Mouse (Mus musculus) ovary, adult 18-20 months (tissue): ENCODE measurements at regions not wholly inside any gene's neighbourhood (a gene's known extent, or its start where the extent isn't known, plus 50 kb on each side); places are given as distances from the start of the nearest gene placed in this dataset.

Experiments used
- DNase-seq: peaks from one replicate; pipeline ENCODE4 v3.0.0; 2022; ENCODE audit warnings: low spot score, mixed read lengths

- DNase-seq, result no peak
These were observed 241.0 kb downstream of the Ndfip2 start for GRCm38 (mm10) chr14:105499319-105499895.

GRCm38 (mm10) chr14:105498155-105498906 is 240.0 kb downstream of the Ndfip2 start:
- DNase-seq, result no peak

- no peak for DNase-seq
These were observed 236.8 kb downstream of the Ndfip2 start for GRCm38 (mm10) chr14:105495161-105495560.

GRCm38 (mm10) chr14:105494415-105494814 is 236.0 kb downstream of the Ndfip2 start:
- DNase-seq, result no peak

DNA sequence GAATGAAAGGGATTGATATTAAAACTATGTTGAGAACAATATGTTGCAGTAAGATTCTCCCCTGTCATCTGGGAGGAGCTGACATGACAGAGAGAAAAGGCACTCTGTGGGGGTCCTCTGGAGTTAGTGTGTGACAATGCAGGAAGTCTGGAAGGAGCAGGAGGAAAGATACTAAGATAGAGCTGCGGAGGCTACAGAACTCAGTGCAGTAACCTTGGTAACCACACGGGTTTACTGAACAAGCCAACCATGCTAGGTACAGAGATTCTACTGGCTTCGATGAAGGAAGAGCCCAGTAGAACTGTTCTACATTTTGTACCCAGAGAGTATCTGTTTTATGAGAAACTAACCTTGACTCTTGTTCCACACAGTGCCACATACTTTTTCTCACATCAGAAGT is 231.8 kb downstream of the Ndfip2 start:
- DNase-seq, result no peak

DNA sequence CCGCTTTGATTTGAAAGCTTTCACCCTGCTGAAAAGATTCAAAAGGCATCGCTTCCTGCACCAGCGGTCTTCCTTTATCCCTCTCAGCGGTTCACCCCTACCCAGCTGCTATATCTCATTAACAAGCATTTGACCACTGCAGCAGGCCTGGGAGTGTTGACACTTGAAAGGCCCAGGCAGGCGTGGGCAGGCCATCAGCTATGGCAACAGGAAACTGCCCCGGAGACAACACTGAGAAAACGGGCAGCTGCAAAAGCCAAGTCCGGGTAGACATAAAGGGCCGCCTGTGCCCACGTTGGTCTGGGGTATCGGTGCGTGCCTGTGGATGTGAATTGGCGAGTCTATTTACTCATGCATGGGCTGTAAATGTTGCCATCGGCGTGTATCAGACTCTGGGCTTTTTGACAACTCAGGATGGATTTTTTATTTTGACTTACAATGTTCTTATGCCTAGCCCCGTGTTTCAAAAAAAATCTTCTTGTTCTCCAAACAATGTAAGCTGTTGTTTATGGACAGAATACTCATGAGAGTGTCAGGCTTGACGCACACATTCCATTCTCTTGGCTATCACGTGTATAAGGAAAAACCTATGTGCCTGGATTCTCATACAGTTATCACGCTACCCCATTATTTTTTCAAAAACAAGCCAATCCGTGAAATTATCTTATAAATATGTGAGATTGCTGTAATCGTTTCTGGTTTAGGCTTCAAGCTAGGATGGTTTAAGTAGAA is 225.1 kb downstream of the Ndfip2 start:
- DNase-seq, result peak; percentile 57

- DNase-seq, result no peak
These were observed 224.4 kb downstream of the Ndfip2 start for GRCm38 (mm10) chr14:105482644-105483351.

DNA sequence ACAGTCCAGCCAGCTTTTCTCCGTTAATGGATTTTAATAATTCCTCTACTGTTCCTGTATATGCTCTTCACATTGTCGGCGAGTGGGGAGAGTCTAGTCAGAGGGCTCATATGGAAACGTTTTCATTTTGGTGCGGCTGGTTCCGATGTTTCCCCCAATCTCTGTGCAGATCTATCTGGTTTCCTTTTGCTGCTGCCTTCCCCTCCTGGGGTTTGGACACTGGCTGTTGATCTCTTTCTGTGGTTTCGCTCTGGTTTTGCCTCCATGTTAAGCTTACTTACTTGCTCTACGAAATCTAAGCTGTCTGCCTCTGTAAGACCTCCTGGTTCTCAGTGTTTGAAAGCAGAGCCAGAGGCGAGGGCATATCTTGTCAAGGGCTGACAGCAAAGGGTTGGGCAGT is 221.7 kb downstream of the Ndfip2 start:
- no peak for DNase-seq

GRCm38 (mm10) chr14:105474991-105475553 is 216.7 kb downstream of the Ndfip2 start:
- no peak for DNase-seq

DNA sequence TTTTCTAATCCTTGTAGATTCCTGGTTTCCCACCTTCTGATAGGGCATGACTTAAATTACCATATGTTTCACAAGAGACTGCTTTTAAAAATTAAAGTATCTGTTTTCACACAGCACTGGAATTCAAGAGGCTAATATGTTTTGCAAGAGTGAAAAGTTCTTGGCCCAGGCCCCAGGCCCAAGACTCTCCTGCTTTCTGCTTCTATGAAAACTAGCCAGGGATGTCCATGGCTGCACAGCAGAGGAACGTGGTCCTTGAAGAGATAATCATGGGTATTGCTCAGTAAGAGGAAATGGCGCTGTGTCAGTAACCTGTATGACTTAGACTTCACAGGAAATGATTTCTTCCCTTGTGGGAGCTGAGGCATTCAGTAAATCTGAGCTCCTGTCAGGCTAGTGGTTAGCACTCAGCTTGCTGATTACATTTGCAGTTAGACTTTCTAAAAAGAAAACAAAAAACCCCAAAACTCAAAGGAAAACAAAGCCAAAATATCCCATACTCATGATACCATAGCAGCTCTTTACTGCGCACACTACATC is 190.6 kb downstream of the Ndfip2 start:
- no peak for DNase-seq

DNA sequence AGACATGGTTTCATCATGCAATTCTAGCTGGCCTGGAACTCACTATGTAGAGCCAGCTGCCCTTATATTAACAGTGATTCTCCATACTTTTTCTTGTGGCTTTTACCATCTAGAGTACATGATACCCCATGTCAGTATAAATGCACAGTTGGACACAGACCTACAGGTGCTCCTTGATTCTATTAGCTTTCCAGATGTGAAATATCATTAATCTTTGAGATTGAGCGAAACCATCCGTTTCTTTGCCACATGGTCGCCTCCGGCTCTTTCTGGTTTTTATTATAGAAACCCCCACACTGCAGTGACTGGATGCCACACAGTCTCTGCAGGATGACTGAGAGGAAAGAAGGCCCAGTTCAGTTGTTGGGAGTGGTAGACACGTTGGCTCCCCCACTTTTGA is 188.7 kb downstream of the Ndfip2 start:
- DNase-seq, result no peak

DNA sequence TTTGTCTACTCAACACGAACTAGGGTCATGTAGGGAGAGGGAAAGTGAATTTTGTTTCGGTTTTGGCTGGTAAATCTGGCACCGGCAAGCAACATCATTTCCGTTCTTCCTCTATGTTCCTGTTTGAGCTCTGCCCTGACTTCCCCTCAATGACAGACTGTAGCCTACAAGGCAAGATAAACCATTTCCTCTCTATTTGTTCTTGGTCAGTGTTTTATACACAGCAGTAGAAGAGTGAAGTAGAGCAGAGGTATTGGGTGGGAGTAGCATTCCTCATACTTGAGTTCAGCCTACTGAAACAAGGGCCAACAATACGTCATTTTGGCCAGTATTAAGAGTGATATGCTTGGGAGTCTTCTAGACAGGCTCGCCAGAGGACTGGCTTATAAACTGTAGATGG is 177.0 kb downstream of the Ndfip2 start:
- DNase-seq, result no peak

DNA sequence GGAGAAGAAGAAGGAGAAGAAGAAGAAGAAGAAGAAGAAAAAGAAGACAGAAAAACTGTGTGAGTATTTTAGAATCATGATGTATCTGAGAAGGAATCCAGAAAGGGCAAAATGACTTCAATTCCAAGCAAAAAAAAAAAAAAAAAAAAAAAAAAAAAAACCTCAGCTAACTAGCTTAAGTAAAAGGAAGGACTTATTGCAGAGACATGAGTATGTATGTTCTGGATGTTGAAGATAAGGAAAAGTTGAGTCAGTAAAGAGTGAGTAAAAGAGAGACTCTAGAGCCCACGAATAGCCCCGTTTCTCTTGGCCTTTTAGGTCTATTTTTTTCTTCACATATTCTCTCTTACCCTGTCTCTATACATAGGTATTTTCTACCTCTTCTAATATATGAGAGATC is 175.1 kb downstream of the Ndfip2 start:
- no peak for DNase-seq

DNA sequence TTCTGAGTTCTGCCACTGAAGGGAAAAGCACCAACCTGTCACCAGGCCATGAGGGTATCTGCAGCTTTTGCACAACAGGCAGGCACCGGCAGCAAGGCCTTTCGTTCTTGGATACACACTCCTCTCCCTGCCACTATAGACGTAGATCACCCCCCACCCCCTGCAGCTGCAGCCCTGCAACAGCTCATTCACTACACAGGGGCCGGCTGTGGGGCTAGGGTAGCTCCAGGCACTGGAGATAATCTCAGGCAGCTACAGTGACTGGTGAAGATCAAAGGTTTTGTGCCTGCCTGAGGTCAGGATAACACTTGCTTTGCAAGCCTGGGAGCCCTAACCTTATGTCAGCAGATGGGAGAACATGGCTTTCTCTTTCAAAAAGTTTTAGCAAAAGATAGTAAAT is 174.3 kb downstream of the Ndfip2 start:
- no peak for DNase-seq

DNA sequence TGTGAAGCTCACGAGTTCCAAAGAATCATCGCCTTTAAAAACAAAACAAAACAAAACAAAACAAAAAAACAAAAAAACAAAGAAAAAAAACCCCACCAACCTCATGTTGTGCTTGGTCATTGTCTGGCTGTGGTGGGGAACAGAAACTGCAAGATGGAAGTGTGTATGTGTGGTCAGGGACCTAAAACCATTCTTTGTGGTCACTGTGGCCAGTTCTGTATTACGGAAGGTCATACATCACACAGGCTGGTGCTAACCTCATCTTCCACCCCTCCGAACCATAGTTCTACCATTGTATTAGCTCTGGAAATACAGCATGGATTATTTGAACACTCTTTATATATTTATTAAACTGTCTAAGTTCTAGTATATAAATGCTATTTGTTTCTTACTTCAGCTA is 173.2 kb downstream of the Ndfip2 start:
- DNase-seq, result no peak

GRCm38 (mm10) chr14:105429664-105430257 is 171.4 kb downstream of the Ndfip2 start:
- no peak for DNase-seq

GRCm38 (mm10) chr14:105427474-105427901 is 169.1 kb downstream of the Ndfip2 start:
- DNase-seq, result no peak

DNA sequence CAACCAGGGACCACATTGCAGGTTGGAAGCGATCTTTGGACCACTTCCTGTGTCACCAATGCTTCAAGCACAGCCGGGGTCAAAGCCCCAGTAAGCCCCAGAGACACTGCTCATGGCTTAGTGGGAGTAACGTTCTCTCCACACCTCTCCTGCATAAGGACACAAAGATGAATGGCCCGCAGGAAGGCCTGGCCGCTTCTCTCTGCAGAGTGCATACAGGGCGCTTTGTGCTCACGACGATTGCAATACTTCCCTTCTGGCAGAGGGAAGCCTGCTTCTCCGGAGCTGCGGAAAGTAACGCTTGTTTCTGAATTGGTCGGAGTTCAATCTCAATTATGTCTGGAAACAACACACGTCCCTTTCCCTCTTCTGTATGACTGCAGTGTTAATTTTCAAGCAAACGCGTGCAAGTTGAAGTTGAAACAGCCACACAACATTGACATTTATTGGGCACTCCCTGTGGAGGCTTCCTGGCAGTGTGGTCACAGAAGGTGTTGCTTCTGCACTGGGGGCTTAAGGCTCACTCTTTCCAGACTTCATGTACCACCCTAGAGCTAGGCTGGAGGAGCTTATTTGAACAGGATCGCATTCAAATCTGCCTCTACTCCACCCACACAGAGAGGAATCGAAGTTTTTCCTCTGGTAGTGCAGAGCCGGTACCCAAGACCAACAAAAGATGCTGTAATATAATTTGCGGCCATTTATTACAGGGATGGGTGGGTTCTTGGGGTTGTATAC is 168.4 kb downstream of the Ndfip2 start:
- no peak for DNase-seq

DNA sequence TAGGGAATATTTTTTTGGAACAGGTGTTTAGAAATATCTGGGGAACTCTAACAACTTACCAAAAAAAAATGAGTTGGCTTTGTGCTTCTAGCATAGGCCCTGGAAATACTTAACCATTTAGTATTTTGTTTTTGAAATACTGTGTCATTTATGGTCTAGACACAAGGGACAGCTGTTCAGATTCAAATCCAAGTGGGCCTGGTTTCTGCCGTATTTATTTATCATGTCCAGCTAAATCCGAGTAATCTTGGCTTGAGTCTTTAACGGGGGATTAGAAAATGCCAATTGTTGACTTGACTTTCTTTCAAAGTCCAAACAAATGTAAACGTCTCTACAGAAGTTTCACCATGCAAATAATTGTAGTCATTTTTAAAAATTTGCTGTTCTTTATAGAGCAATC is 159.6 kb downstream of the Ndfip2 start:
- DNase-seq, result no peak

GRCm38 (mm10) chr14:105417458-105417960 is 159.1 kb downstream of the Ndfip2 start:
- DNase-seq, result no peak

GRCm38 (mm10) chr14:105416964-105417363 is 158.6 kb downstream of the Ndfip2 start:
- DNase-seq, result no peak
